Mouse (Mus musculus) left cerebral cortex, postnatal 14 days (tissue): Measurements from ENCODE around the gene Oxsm. TPM values are rescaled to one million over a fixed set of nuclear protein-coding genes. Genes with fewer than 3 reads are reported as not detected.

Source experiments
- total RNA-seq, 2 experiments: library from RNA; stranded (reverse); gene quantifications; 2 replicates each; pipeline ENCODE4 v1.2.3; 2021

The Oxsm gene
- total RNA-seq, 2 experiments from 2014 or later: 9.2 to 10.7 TPM

Other genes with a start within 250 kb of the Oxsm start
- gene Ngly1, start 528 bp downstream of the Oxsm start, total RNA-seq: 10 to 100 TPM; 32.9 to 33.5 TPM
- gene Top2b, start 115.4 kb upstream of the Oxsm start, total RNA-seq: 100 to 1,000 TPM; 119 to 127 TPM